Mouse (Mus musculus) cerebellum, adult 2 months (tissue): ENCODE data around the gene Terf2.

Experiments used
- CTCF ChIP-seq: fragments of 200-500 bp; IDR thresholded peaks from 2 replicates; pipeline ENCODE4 v1.5.1; 2011; ENCODE audit warnings: low read depth, mild to moderate bottlenecking, control low read depth, low read length, moderate library complexity, borderline replicate concordance; ENCODE audit not compliant: insufficient read depth
- POLR2A ChIP-seq: fragments of 200-500 bp; IDR thresholded peaks from 2 replicates; pipeline ENCODE4 v1.6.1; 2011; ENCODE audit warnings: low read length, control low read depth, borderline replicate concordance; ENCODE audit not compliant: insufficient read depth

DNA sequence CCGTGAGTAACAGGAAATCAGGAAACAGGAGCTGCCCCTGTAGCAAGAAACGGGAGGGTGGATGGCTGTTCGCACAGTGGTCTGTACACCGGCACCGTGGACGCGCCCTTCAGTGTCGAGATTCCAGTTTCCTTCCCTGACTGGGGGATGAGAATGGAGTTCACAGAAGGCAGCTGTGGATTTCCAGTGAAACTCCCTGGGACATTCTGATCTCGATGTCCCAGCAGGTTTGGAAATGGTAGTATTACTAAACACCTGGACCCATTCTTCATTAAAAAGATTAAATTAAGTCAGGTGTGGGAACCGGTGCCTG lies 18.6 kb upstream of the Terf2 start:
- TF ChIP-seq CTCF (no peak), POLR2A (no peak)
